Mouse (Mus musculus): ENCODE results near the gene Pdk4.
A peak's percentile ranks its signal among the peaks of the same experiment; 100 is the strongest.

Pdk4 gene

DNA sequence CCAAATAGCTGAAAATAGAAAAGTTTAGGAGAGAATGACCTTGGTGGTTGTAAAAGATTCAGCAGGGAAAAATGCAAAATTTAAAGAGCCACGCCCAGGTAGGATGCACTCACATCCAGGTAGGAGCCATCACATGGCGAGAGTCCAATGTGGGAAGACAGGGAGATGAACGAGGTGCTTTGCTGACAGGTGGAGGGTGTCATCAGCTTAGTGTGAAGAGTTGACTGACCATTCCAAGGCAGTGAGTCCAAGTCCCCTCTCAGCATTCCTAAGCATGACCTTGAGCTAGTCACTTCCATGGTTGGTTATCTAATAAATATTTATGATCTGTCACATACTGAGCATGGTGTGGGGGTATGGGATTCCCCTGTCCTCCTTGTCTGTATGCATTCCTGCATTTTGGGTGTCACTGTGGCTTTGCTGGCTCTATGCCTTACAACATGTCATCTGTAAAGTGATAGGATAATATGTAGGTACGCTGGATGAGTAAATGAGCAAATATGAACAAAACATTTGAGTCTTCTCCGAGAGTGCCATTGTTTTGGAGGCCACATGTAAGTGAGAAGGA is 51.7 kb downstream of the Pdk4 start:
- no peak for DNase-seq

DNA sequence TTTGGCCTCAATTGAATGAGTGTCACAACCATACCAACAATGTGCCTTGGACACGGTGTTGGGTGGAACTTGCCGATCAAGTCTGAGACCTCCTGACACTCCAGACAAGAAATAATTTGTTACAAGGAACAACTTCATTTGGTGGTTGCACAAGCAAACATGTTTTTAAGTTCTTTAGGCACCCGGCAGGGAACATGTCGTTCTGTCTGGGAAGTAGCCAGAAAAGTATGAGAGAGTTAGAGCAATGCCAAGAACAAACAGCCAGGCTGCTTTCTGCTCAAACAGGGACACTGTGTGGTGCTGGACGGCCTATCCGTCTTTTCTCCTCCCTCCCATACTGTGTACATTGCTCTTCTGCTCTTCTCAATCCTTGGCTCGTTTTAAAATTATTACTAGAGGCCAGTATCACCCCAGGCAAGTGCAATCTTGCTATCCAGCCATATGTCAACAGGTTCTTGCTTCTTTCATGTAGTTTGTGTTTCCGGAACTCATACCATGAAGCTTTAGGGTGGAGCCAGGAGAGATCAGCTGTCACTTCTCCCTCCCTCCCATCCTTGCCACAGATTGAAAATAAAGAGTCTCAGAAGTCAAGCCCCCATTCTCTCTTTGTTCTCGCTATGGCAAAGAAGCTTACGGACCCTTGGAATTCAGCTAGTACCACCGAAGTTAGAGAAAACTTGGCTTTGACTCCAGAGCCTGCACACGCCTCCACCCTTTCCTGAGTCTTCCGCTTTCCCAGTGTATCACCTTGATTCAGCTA is 52.8 kb downstream of the Pdk4 start:
- DNase-seq, result no peak

DNA sequence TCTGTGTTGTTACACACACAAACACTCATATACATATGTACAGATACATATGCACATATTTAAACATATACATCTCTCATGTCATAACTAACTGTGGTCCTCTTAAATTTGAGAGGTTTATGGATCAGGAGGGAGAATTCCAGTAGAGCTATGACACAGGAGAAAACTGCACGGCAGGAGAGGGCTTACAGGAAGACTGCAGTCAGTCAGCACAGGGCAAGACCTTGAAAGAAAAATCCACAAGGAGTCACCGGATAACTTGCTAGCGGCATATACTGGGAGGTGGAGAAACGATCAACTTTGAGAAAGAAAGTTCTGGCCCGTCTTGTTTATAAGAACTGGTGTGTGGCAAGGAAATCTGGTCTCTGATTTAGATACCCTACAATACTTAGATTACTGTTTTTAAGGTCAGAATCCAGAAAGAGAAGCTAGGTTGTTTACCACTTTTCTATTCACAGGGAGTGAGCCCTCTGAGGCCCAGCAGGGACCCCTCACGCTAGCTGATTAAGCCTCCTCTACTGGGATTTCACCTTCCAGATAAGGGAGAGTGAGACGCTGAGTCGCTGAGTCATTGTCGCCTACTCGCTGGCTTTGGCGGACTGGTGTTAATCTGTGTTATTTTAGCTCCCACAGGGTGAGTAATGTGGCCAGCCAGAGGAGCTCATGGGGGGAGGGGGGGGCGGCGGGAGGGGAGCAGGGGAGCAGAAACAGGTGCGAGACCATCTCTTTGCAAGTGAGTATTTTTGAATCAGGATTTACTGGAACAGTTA is 53.6 kb downstream of the Pdk4 start:
- DNase-seq, result no peak

DNA sequence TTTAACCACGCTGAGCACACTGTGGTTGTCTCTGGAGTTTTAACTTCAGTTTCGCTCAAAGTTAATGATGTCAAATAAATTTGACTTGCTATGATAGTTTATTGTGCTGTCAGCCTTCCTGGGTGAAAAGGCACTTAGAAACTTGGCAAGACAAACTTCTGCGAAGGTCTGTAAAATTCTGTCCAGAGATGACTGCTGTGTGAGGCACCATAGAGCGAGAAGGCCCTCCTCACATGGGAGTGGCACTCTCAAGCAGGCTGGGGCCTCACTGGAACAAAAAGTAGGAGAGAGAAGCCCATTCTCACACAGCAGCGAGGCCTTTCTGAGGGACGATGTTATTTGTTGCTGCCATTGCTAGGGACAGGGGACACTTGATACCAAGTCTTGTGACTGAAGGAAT is 54.9 kb downstream of the Pdk4 start:
- no peak for DNase-seq

DNA sequence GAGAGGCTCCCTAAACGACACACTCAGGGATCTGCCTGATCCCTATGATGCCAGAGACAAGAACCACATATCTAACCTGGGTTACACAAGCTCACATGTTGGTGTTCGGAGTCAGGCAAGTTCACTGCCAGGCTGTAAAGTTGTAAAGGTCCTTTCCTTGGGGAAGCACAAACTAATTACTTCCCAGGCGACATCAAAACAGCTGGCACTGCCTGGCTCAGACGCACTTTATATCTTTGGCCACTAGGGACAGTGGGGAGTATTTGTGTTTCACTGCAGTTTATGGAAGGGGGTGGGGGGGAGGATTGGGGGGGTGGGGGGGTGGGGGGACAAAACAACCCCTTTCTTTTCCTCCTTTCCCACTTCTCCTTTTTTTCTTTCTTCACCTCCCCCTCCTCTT is 58.4 kb downstream of the Pdk4 start:
- DNase-seq, result peak; percentile 44

DNA sequence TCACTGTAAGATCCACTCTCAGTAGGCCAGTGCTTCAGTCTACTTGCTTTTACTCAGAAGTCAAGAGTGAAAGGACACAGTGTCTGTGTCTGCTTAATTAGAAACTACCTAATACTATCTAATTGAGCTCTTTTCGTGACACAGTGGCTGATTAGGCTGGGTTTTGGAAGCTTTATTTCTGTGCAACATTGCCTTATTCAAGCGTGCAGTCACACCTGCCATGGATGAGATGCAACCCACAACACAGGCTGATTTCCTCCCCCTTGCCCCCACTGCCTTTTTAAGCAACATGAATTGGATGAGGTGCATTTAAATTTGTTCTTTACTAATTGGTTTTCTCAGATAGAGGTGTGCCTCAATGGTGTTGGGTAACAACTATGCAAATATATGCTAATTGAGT is 62.2 kb downstream of the Pdk4 start:
- DNase-seq, result no peak

Measured in thymus, postnatal 4 days (tissue).